Mouse (Mus musculus) G1E-ER4 (cell line): ENCODE data around the gene Cacna2d2. TPM values are rescaled to one million over a fixed set of nuclear protein-coding genes. Genes with fewer than 3 reads are reported as not detected.

Experiments used
- GATA1 ChIP-seq: IDR thresholded peaks from one replicate; pipeline ENCODE4 v1.8.0; 2012; ENCODE audit warnings: low read length, inconsistent platforms
- polyA plus RNA-seq: library from polyadenylated mRNA; stranded (reverse); fragments of >175 nt; gene quantifications from 2 replicates; pipeline ENCODE4 v1.2.3, GENCODE M21; 2012

Cacna2d2 gene
- polyA plus RNA-seq = not detected in 2 replicates

DNA sequence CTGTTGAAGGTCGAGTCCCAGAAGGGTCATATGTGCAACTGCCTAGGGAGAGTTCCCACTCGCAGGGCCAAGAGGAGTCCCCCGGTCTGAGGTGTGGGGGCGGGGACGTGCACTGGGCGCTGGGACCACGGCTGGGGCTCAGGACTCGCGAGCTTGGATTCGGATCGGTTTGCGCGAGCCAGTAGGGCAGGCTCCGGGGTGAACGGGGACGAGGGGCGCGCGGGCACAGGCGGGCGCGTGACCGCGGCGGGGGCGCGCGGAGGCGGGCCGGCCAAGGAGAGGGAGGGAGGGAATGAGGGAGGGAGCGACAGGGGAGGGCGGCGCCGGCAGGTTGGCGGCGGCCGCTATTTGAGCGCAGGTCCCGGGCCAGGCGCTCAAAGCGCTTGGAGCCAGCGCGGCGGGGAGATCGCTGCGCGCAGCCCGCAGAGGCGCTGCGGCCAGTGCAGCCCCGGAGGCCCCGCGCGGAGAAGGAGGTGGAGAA is at the start of gene Cacna2d2:
Cacna2d2 (plus strand) TSS at position 122 of the 481 bp plus-strand sequence.
- TF ChIP-seq GATA1 = no peak

DNA sequence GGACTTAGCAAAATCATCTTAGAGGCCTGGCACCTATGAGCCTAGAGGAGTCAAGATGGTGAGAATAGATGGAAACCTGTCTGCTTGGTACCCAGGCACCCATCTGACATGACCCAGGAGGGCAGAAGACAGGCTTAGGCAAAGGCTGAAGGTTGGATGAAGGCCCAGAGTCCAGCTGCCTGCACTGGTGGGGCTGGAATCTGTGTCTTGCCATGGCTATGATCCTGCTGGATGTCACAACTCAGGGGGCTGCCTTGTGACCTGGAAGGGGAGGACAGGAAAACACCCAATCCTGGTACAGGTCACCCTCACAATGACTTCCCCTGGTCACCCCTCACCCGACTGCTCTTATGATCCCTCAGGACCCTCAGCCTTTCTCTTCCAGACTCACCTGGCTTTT is 44.6 kb upstream of the Cacna2d2 start:
- TF ChIP-seq GATA1 = no peak

DNA sequence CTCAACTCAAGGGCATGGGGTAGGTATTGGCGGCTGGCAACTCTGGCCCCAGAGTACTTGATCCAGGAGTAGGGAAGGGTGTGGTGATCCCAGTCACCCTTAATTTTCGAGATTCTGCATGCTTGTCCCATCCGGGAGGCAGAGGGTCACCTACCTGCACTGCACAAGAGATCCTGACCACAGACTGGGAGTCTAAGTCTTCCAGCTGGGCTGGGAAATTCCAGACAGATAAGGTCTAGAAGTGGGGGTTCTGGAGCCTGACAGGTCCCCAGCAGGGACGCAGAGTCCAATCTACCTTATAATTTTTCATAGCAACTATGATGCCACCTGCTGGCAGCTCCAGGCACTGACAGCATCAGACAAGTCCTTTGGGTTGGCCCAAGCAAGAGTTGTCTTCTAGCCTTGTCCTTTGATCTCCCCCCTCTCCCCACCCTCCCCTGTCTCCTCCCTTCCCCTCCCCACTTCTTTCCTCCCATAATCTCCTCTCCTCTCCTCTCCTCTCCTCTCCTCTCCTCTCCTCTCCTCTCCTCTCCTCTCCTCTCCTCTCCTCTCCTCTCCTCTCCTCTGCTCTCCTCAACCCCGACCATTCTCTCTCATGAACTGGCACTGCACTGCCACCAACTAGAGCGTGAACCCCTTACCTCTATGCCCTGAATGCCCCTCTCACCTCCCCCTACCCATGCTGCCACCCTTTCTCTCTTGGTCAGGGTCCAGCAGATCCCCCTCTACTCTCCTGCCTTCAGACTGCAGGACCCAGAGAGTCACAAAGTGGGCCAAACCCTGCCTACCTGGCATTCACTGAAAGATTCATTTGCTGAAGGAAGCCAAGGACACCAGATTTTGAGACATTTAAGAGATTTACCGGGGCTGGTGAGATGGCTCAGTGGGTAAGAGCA is 43.3 kb upstream of the Cacna2d2 start:
- no peak for TF ChIP-seq GATA1

DNA sequence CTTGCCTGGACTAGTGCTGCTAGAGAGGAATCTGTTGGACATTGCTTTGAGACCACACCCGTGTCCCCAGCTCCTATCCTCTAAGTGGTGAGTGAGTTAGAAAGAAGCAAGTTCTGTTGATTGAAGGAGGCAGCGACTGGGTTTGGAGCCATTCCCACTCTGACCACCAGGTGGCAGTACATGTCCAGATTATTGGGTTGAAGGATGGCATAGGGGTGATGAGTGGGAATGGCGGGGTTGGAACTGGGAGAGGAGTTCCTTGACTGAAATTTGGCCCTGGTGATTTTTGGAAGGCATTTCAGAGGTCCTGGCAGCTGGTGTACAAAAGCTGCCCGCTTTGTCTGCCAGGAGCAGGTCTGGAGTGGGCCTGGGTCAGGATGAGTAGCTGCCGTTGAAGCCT is 41.8 kb upstream of the Cacna2d2 start:
- no peak for TF ChIP-seq GATA1

DNA sequence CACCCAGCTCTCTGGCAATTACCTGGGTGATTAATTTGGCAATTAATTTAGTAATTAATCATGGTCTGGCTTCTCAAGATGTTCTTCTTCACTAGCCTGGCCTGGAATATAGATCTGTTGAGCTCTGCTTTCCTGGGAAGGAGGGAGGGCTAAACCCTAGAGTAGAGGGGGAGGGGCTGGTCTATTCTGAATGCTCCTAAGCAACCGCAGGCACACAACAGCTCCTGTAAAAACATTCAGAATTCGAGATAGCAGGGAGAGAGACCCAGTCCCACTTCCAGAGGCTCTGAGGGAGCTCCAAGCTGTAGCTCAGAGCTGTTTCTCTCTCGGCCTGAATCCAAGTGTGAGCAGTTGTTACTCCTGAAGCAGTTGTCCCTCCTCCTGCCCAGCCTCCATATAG is 38.4 kb upstream of the Cacna2d2 start:
- no peak for TF ChIP-seq GATA1

DNA sequence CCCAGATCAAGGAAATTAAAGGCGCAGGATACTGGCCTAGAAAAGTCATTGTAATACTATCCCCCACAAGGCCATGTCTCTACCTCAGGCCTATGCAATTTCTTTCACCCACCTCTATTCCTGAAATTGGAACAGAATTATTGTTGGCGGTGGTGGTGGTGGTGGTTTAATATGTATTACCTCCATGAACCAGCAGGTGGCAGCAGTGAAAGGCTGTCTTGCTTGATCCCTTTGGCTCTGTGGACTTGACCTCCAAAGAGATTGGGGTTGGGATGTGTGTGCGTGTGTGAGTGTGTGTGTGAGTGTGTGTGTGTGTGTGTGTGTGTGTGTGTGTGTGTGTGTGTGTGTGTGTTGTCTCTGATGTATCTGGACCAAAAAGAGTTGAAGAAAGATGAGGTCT is 32.8 kb upstream of the Cacna2d2 start:
- TF ChIP-seq GATA1 = no peak

DNA sequence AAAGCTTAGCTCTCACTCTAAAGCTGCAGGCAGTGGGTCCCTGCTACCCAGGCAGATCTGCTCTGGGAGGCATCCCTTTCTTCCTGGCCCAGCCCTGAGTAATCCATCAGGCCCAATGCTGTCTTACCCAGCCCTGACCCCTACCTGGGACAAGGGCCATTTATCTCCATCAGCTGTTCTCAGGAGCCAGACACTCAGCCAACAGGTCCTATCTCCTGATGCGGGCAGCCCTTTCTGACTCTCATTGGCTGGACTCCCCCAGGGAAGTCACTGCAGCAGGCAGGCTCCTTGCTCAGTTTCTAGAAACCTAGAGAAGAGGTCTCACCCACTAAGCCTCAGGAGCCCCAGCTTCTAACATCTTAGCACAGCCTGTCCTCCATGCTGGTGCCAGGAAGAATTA is 31.1 kb upstream of the Cacna2d2 start:
- TF ChIP-seq GATA1 = no peak

DNA sequence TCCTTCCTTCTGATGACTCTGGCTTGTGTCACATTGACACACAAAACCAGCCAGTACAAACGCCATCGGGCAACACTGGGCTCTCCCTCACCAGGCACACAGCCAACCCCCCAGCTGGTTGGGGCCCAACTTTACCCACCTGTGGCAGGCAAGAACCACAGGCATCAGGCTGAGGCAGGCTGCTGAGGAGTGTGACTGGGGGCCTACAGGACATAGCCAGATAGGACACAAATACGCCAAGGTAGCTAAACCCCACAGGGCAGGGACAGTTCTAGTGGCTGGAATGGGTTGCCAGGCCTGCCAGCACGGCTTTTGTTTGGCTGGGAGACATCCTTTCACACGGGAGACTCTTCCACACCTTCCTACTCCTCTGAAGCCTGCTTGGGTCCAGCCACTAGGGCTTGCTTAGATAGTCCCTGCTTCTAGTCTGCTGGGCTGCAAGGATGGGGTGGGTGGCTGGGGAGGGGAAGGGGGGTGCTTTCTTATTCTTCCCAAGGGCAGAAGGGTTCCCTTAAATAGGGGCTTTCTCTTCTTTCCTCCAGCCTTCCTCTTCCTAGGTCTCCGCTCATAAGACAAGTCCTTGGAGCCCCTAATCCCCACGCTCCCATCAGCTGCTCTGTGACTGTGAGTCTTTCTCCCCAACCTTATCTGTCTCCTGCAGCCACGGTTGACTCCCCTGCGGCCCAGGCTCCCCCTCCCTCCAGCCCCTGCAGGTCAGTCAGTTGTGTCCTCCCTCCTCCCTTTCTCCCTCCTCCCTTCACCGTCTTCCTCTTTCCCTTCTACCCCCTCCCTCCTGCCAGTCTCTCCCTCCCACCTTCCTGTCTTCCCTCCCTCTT is 29.9 kb upstream of the Cacna2d2 start:
- TF ChIP-seq GATA1 = no peak

DNA sequence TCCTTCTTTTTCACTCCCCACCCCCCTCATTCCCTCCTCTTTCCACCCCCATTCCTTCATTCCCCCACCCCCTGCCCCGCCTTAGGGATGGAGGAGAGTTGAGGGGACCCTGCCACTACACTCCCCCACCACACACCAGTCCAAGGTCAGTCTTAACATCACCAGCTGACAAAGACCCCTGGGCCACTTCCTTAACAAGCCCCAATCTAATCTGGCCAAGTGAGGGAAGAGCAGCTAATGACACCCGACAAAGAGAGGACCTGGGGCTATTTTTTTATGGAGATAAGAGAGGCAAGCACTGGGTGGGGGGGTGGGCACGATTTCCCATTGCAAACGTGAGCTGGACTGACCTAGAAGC is 29.3 kb upstream of the Cacna2d2 start:
- no peak for TF ChIP-seq GATA1

DNA sequence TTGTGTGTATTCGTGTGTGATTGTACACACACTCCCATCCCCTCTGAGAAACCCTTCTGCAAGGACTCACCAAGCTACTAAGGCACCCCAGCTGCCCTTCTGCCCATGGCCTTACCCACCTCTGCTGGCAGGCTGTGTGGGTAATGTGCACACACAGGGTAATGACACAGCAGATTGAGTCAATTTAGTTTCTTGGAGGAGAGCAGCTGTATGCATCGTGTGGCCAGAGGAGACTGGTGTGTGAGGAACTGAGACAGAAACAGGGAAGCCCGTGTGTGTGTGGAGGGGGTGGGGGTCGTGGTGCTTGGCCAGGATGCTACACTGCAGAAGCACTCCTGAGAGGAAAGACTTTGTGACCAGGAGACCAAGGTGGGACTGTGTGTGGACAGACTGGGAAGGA is 27.0 kb upstream of the Cacna2d2 start:
- TF ChIP-seq GATA1 = no peak

DNA sequence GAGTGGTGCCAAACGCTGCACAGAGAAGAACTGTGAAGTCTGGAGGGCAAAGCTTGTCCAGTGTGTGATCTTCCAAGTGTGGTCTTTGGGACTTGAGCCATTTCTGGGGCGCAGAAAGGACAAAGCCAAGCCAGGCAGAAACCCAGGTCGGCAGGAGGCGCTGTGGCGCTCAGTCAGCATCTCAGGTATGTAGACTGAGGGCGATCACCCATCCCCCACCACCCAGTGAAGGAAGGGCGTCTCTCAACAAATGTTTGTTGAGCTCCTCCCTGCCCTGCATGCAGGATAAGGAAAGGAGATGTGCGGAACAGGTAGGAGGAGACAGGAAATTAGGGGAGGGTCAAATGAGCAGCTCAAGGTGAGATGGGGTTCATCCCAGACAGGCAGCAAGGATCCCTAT is 24.8 kb upstream of the Cacna2d2 start:
- no peak for TF ChIP-seq GATA1

DNA sequence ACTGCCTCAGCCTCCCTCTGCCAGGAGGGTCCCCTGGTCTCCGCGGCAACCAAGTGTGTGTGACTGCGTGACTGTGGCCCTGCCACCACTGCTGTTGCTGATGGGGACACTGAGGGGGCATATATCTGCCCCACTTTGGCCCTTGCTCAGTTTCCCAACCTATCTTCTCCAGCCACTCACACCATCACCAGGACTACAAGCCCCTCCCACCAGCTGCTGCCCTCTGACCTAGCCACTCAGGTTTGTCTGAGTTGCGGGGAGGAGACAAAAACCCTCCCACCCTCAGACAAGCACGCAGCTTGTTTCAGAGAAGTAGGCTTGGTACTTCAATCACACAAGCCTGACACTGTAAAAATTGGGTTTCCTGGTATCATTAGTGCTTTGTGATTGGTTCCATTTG is 24.0 kb upstream of the Cacna2d2 start:
- no peak for TF ChIP-seq GATA1

DNA sequence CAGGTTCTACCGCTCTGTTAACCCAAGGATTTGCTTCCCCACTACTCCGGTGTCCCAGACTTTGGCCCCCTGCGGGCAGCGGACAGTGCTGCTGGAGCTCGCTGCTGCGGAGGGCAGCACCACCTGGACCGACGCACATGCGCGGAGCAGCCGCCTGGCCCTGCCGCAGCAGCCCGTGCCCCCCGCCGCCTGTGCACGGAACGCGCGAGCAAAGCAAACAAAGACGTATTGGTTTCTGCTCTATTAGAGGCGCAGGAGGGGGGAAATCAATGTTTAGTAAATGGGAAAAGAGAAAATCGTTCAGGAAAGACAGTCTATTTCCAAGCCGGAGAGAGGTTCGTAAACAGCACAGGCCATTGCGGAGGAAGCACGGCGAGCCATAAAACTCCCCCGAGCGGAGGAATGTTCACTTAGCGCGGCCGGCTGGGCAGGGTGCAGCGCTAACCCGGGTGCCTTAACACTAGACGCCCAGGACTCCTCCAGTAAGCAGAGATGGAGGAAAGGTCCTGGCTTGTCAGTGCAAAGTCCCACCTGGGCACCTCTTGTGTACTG is 21.4 kb upstream of the Cacna2d2 start:
- TF ChIP-seq GATA1 = no peak

DNA sequence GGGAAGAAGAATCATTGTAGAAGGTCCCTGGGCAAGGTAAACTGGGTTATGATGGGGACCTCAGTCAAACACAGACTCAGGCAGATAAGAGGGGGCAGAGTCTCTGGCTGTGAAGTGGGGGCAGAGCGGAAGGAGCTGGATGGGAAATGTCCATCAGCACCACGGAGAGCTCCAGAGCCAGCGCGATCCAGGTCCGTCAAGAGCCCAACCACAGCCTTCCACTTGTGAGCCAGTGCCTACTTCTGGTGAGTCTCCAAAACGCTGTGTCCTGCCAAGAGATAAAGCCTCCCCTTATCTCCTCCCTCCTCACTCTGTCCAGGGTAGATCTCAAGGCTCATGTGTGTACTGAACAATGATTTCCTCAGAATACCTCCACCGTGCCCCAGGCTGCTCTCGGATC is 17.7 kb upstream of the Cacna2d2 start:
- TF ChIP-seq GATA1 = no peak

DNA sequence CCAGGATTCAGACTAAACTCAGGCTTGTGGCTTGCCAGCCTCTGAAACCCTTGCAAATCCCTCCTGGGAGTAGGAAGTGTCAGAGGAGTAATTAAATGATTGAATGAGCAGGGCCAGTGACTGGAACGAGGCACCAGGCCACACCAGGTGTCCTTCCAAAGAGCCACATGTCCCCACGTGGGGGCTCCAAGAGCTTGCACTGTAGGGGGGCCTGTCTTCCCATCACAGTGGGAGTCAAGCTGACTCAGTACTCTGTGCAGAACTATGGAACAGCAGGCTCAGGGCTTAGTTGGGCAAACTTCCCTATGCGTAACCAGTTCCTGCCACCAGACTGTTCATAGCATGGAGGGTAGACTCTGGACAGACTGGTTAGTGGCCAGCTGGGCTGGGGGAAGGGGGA is 15.0 kb upstream of the Cacna2d2 start:
- TF ChIP-seq GATA1 = no peak

DNA sequence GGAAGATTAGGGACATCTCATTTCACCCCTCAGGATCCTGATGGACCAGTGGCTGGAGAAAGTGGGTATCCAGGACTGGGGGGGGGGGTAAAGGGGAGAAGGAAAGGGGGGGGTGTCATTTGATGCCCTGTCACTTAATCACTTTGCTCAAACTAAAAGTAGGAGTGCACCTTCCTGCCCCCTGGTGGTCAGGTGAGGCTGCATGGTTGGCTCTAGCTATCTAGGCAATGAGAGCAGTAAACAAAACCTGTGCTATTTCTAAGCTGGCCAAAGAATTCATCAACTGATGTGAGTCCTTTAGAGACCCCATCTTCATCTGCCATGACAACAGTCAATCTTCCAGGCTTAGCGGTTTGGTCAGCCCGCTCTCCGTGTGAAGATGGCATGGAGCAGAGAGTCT is 12.7 kb upstream of the Cacna2d2 start:
- TF ChIP-seq GATA1 = no peak
